8 mouse cellular contexts compared by ENCODE assay signal in genomic region chr1:42850663-42851397, GRCm38 (mm10). TPM values are rescaled to one million over a fixed set of nuclear protein-coding genes. Genes with fewer than 3 reads are reported as not detected.
DNase-seq lines count a peak whose midpoint lies in the region; ATAC-seq and TF ChIP-seq lines count a peak whose summit lies in the region.

Gene Mrps9, plus strand, starts transcription at chr1:42851233.

- DNase-seq in 416B (ENCODE audit: low read depth) = peak; percentile 97
- peak; percentile 96 for DNase-seq in heart, adult 8-10 months (ENCODE audit: low spot score)
- DNase-seq in kidney, adult 9 months = peak; percentile 98
- DNase-seq in limb, embryonic 14.5 days (ENCODE audit: low spot score) = peak; percentile 99
- peak; percentile 99 for DNase-seq in midbrain, postnatal 0 days (ENCODE audit: low spot score)
- DNase-seq in spleen, postnatal 14 days (ENCODE audit: low spot score in 2 of 2) = peak; percentile 93 to 94

- TF ChIP-seq POLR2A in bone marrow, adult 2 months (IDR thresholded peaks at IDR 0.05; ENCODE audit: borderline replicate concordance, control insufficient read depth, low read depth, low read length) = peak; percentile 84; the same call in 1 of the 2 replicates
- peak; percentile 78; the same call in 1 of the 2 replicates for TF ChIP-seq POLR2A in limb, embryonic 14.5 days (IDR thresholded peaks at IDR 0.05; ENCODE audit: borderline replicate concordance, extremely low read depth, insufficient read depth, insufficient read length)

- H3K27ac ChIP-seq in bone marrow, adult 2 months (ENCODE audit: control insufficient read depth, insufficient read depth, low read depth, low read length, poor library complexity) = peak within 1 kb of the TSS; percentile 20; the same call in 1 of the 2 replicates
- peak within 1 kb of the TSS; percentile 55; the same call in 1 of the 2 replicates for H3K27ac ChIP-seq in embryonic facial prominence, embryonic 15.5 days (replicated peaks)
- H3K27ac ChIP-seq in limb, embryonic 14.5 days (replicated peaks; ENCODE audit: low read depth, low read length) = peak within 1 kb of the TSS; percentile 70; the same call in 1 of the 2 replicates
- peak within 1 kb of the TSS; percentile 69 for H3K27ac ChIP-seq in midbrain, postnatal 0 days (ENCODE audit: low read depth, low read length)

- no peak for TF ChIP-seq CTCF in bone marrow, adult 2 months (IDR thresholded peaks at IDR 0.05; ENCODE audit: control insufficient read depth, insufficient read depth, low read length)
- peak; percentile 41 for TF ChIP-seq CTCF in midbrain, postnatal 0 days (IDR thresholded peaks at IDR 0.05)

- peak; percentile 99 for ATAC-seq in embryonic facial prominence, embryonic 15.5 days (ENCODE audit: insufficient number of reproducible peaks, low FRiP score, low TSS enrichment, low read depth)
- ATAC-seq in limb, embryonic 14.5 days (ENCODE audit: low FRiP score, low read depth) = peak; percentile 99
- peak; percentile 100 for ATAC-seq in midbrain, postnatal 0 days (ENCODE audit: low FRiP score)

- H3K4me1 ChIP-seq in bone marrow, adult 2 months (ENCODE audit: control insufficient read depth, insufficient read depth, low read length) = no peaks in the 10 kb centered on the region; the same call in 1 of the 2 replicates
- H3K4me1 ChIP-seq in embryonic facial prominence, embryonic 15.5 days = peaks cover 7% of the 10 kb centered on the region; the same call in 1 of the 2 replicates
- H3K4me1 ChIP-seq in limb, embryonic 14.5 days (ENCODE audit: control insufficient read depth, insufficient read depth, low read length) = peaks cover 10% of the 10 kb centered on the region
- H3K4me1 ChIP-seq in midbrain, postnatal 0 days (ENCODE audit: insufficient read depth, low read length) = 0 out of 2 replicates have a peak, but pooled peaks cover 4% of the 10 kb centered on the region

- peak within 1 kb of the TSS; percentile 74 for H3K9ac ChIP-seq in embryonic facial prominence, embryonic 15.5 days
- H3K9ac ChIP-seq in limb, embryonic 14.5 days (ENCODE audit: low read depth, low read length, severe bottlenecking) = peak within 1 kb of the TSS; percentile 86
- peak within 1 kb of the TSS; percentile 60 for H3K9ac ChIP-seq in midbrain, postnatal 0 days (replicated peaks; ENCODE audit: low read length, poor library complexity, severe bottlenecking)

- no peaks in the 10 kb centered on the region for H3K9me3 ChIP-seq in embryonic facial prominence, embryonic 15.5 days (replicated peaks)
- no peaks in the 10 kb centered on the region for H3K9me3 ChIP-seq in limb, embryonic 14.5 days (ENCODE audit: control insufficient read depth, low read length)
- H3K9me3 ChIP-seq in midbrain, postnatal 0 days (ENCODE audit: low read length) = no peaks in the 10 kb centered on the region

- H3K27me3 ChIP-seq in embryonic facial prominence, embryonic 15.5 days = no peaks in the 10 kb centered on the region
- no peaks in the 10 kb centered on the region for H3K27me3 ChIP-seq in limb, embryonic 14.5 days (ENCODE audit: control insufficient read depth, insufficient read depth, low read length)
- no peaks in the 10 kb centered on the region for H3K27me3 ChIP-seq in midbrain, postnatal 0 days (ENCODE audit: insufficient read depth, low read length)

- H3K4me2 ChIP-seq in embryonic facial prominence, embryonic 15.5 days (replicated peaks) = peak within 1 kb of the TSS; percentile 57
- H3K4me2 ChIP-seq in limb, embryonic 14.5 days (replicated peaks; ENCODE audit: low read depth, low read length, severe bottlenecking) = peak within 1 kb of the TSS; percentile 61
- peak within 1 kb of the TSS; percentile 65 for H3K4me2 ChIP-seq in midbrain, postnatal 0 days (ENCODE audit: low read depth, low read length, poor library complexity, severe bottlenecking)

- under 1% methylated on average over 23 of the region's 23 CpGs for WGBS in bone marrow, adult 2 months
- 0% methylated on average over 23 of the region's 23 CpGs for WGBS in embryonic facial prominence, embryonic 15.5 days
- WGBS in limb, embryonic 14.5 days = 1% methylated on average over 21 of the region's 23 CpGs
- WGBS in midbrain, postnatal 0 days = 1% methylated on average over 23 of the region's 23 CpGs

- peak within 1 kb of the TSS; percentile 91 for H3K4me3 ChIP-seq in bone marrow, adult 2 months (replicated peaks; ENCODE audit: control insufficient read depth, low read depth, low read length)
- H3K4me3 ChIP-seq in embryonic facial prominence, embryonic 15.5 days (replicated peaks) = peak within 1 kb of the TSS; percentile 87
- H3K4me3 ChIP-seq in limb, embryonic 14.5 days (replicated peaks; ENCODE audit: low read length) = peak within 1 kb of the TSS; percentile 89
- H3K4me3 ChIP-seq in midbrain, postnatal 0 days (ENCODE audit: low read depth, low read length) = peak within 1 kb of the TSS; percentile 65

- no peaks in the 10 kb centered on the region for H3K36me3 ChIP-seq in embryonic facial prominence, embryonic 15.5 days
- no peaks in the 10 kb centered on the region for H3K36me3 ChIP-seq in limb, embryonic 14.5 days (ENCODE audit: control insufficient read depth, insufficient read depth, low read length)
- H3K36me3 ChIP-seq in midbrain, postnatal 0 days (ENCODE audit: insufficient read depth, low read length) = no peaks in the 10 kb centered on the region

RNA-seq across cellular contexts. Expression of gene Mrps9, which starts in this region (rescaled TPM):
- 27.0 and 44.4 TPM in 2 replicates for polyA plus RNA-seq in bone marrow, adult 2 months (2011; ENCODE audit: insufficient read depth, insufficient read length, low replicate concordance, missing spikeins)
- 41.3 and 41.6 TPM in 2 replicates for polyA plus RNA-seq in embryonic facial prominence, embryonic 15.5 days (2015; fragmentation: Nextera tagmentation; extraction: Ambion mirVana)
- total RNA-seq in heart, adult 8-10 months (2022) = 100 to 1,000 TPM in 3 of 4 experiments, 10 to 100 TPM in 1; 98.7 to 111 (median 104) TPM
- 43.3 and 53.0 TPM in 2 replicates for polyA plus RNA-seq in limb, embryonic 14.5 days (2012; rRNA removed)
- polyA plus RNA-seq in limb, embryonic 14.5 days (2014; fragmentation: Nextera tagmentation; extraction: Ambion mirVana) = 47.1 and 49.3 TPM in 2 replicates
- total RNA-seq in midbrain, postnatal 0 days (2014; rRNA removed) = 32.2 and 43.2 TPM in 2 replicates
- 33.2 and 35.8 TPM in 2 replicates for polyA plus RNA-seq in midbrain, postnatal 0 days (2015; fragmentation: Nextera tagmentation; extraction: Ambion mirVana)

Comparison
In these comparisons a context has a peak if more than half of its experiments do, and no peak if none do; other contexts are left out.
1. Peak in every context shown above with its lines: DNase-seq, ATAC-seq, H3K4me3 ChIP-seq and H3K27ac ChIP-seq.
2. H3K27ac ChIP-seq: peak in every context shown above with its lines; median percentile 70 in limb, embryonic 14.5 days; 69 in midbrain, postnatal 0 days; 55 in embryonic facial prominence, embryonic 15.5 days; 20 in bone marrow, adult 2 months.